Mouse (Mus musculus): ENCODE measurements around the gene Emilin1. TPM values are rescaled to one million over a fixed set of nuclear protein-coding genes. Genes with fewer than 3 reads are reported as not detected.

Gene Emilin1
- polyA plus RNA-seq, 1 experiment from 2014 or later: 245 TPM

GRCm38 (mm10) chr5:30957891-30958290 lies 44.7 kb downstream of the Emilin1 start:
- peak overlapping the region; percentile 10; the same call in 1 of the 2 replicates for H3K4me3 ChIP-seq (replicated peaks; ENCODE audit: low read length)
- H3K36me3 ChIP-seq (ENCODE audit: control insufficient read depth, insufficient read depth, low read length): peaks cover 22% of the 10 kb centered on the region; the same call in 1 of the 2 replicates
- no peak overlapping the region for H3K27ac ChIP-seq (ENCODE audit: low read length)
- no peaks in the 10 kb centered on the region for H3K9me3 ChIP-seq (replicated peaks; ENCODE audit: control insufficient read depth, low read length)
- peak overlapping the region; percentile 84 for H3K4me2 ChIP-seq (ENCODE audit: low read depth, low read length)
- H3K4me1 ChIP-seq (ENCODE audit: control insufficient read depth, insufficient read depth, low read length): peaks cover 19% of the 10 kb centered on the region
- H3K9ac ChIP-seq (ENCODE audit: low read length): no peak overlapping the region; the same call in 1 of the 2 replicates
- ATAC-seq (ENCODE audit: insufficient read depth, low FRiP score): no peak
- no peaks in the 10 kb centered on the region for H3K27me3 ChIP-seq (ENCODE audit: control insufficient read depth, insufficient read depth, low read length)
- WGBS: 93% methylated on average over 6 of the region's 6 CpGs

- ATAC-seq (ENCODE audit: insufficient read depth, low FRiP score): peak; percentile 4; the same call in 1 of the 2 replicates
- no peaks in the 10 kb centered on the region for H3K9me3 ChIP-seq (replicated peaks; ENCODE audit: control insufficient read depth, low read length)
- H3K4me1 ChIP-seq (ENCODE audit: control insufficient read depth, insufficient read depth, low read length): peaks cover 19% of the 10 kb centered on the region
- peak overlapping the region; percentile 91 for H3K27ac ChIP-seq (ENCODE audit: low read length)
- H3K36me3 ChIP-seq (ENCODE audit: control insufficient read depth, insufficient read depth, low read length): peaks cover 16% of the 10 kb centered on the region; the same call in 1 of the 2 replicates
- H3K4me2 ChIP-seq (ENCODE audit: low read depth, low read length): peak overlapping the region; percentile 84
- no peaks in the 10 kb centered on the region for H3K27me3 ChIP-seq (ENCODE audit: control insufficient read depth, insufficient read depth, low read length)
- H3K4me3 ChIP-seq (replicated peaks; ENCODE audit: low read length): peak overlapping the region; percentile 77
- H3K9ac ChIP-seq (ENCODE audit: low read length): peak overlapping the region; percentile 93
- WGBS: 23% methylated on average over 19 of the region's 19 CpGs
Observed at GRCm38 (mm10) chr5:30959198-30959854, 46.1 kb downstream of the Emilin1 start.

- Histone ChIP-seq H3K27me3 (ENCODE audit: control insufficient read depth, insufficient read depth, low read length) (no peaks in the 10 kb centered on the region), H3K4me3 (replicated peaks; ENCODE audit: low read length) (peak within 1 kb of the TSS; percentile 77), H3K4me2 (ENCODE audit: low read depth, low read length) (peak within 1 kb of the TSS; percentile 84), H3K9me3 (replicated peaks; ENCODE audit: control insufficient read depth, low read length) (no peaks in the 10 kb centered on the region), H3K4me1 (ENCODE audit: control insufficient read depth, insufficient read depth, low read length) (peaks cover 19% of the 10 kb centered on the region), H3K9ac (ENCODE audit: low read length) (peak within 1 kb of the TSS; percentile 93), H3K27ac (ENCODE audit: low read length) (peak within 1 kb of the TSS; percentile 91), H3K36me3 (ENCODE audit: control insufficient read depth, insufficient read depth, low read length) (peaks cover 10% of the 10 kb centered on the region; the same call in 1 of the 2 replicates)
- under 1% methylated on average over 56 of the region's 56 CpGs for WGBS
- ATAC-seq (ENCODE audit: insufficient read depth, low FRiP score): peak; percentile 98
Observed at GRCm38 (mm10) chr5:30959966-30960501, 46.8 kb downstream of the Emilin1 start, which contains the start of gene Preb. Gene Preb, minus strand, starts transcription at chr5:30960361.

- Histone ChIP-seq H3K4me3 (replicated peaks; ENCODE audit: low read length) (peak overlapping the region; percentile 77), H3K36me3 (ENCODE audit: control insufficient read depth, insufficient read depth, low read length) (peaks cover 10% of the 10 kb centered on the region; the same call in 1 of the 2 replicates), H3K4me1 (ENCODE audit: control insufficient read depth, insufficient read depth, low read length) (peaks cover 19% of the 10 kb centered on the region), H3K27ac (ENCODE audit: low read length) (peak overlapping the region; percentile 66; the same call in 1 of the 2 replicates), H3K27me3 (ENCODE audit: control insufficient read depth, insufficient read depth, low read length) (no peaks in the 10 kb centered on the region), H3K9me3 (replicated peaks; ENCODE audit: control insufficient read depth, low read length) (no peaks in the 10 kb centered on the region), H3K9ac (ENCODE audit: low read length) (peak overlapping the region; percentile 93; the same call in 1 of the 2 replicates), H3K4me2 (ENCODE audit: low read depth, low read length) (peak overlapping the region; percentile 61)
- WGBS: 84% methylated on average over 2 of the region's 2 CpGs
- ATAC-seq (ENCODE audit: insufficient read depth, low FRiP score): no peak
Observed at GRCm38 (mm10) chr5:30960814-30961213, 47.6 kb downstream of the Emilin1 start.

- no peak overlapping the region for H3K9ac ChIP-seq (ENCODE audit: low read length)
- H3K9me3 ChIP-seq (replicated peaks; ENCODE audit: control insufficient read depth, low read length): no peaks in the 10 kb centered on the region
- ATAC-seq (ENCODE audit: insufficient read depth, low FRiP score): no peak
- H3K4me1 ChIP-seq (ENCODE audit: control insufficient read depth, insufficient read depth, low read length): peaks cover 19% of the 10 kb centered on the region
- H3K4me3 ChIP-seq (replicated peaks; ENCODE audit: low read length): no peak overlapping the region
- peaks cover 10% of the 10 kb centered on the region; the same call in 1 of the 2 replicates for H3K36me3 ChIP-seq (ENCODE audit: control insufficient read depth, insufficient read depth, low read length)
- WGBS: 65% methylated on average over 10 of the region's 10 CpGs
- H3K27me3 ChIP-seq (ENCODE audit: control insufficient read depth, insufficient read depth, low read length): no peaks in the 10 kb centered on the region
- H3K4me2 ChIP-seq (ENCODE audit: low read depth, low read length): no peak overlapping the region
- H3K27ac ChIP-seq (ENCODE audit: low read length): no peak overlapping the region
Observed at GRCm38 (mm10) chr5:30961545-30962505, 48.6 kb downstream of the Emilin1 start.

- no peaks in the 10 kb centered on the region for H3K27me3 ChIP-seq (ENCODE audit: control insufficient read depth, insufficient read depth, low read length)
- no peak for ATAC-seq (ENCODE audit: insufficient read depth, low FRiP score)
- 79% methylated on average over 3 of the region's 3 CpGs for WGBS
Observed at GRCm38 (mm10) chr5:30963916-30964315, 50.7 kb downstream of the Emilin1 start.

GRCm38 (mm10) chr5:30966189-30966588 lies 53.0 kb downstream of the Emilin1 start:
- WGBS: 79% methylated on average over 4 of the region's 4 CpGs
- H3K4me3 ChIP-seq (replicated peaks; ENCODE audit: low read length): no peak overlapping the region
- H3K4me2 ChIP-seq (ENCODE audit: low read depth, low read length): no peak overlapping the region
- no peaks in the 10 kb centered on the region for H3K4me1 ChIP-seq (ENCODE audit: control insufficient read depth, insufficient read depth, low read length)
- no peaks in the 10 kb centered on the region for H3K9me3 ChIP-seq (replicated peaks; ENCODE audit: control insufficient read depth, low read length)
- ATAC-seq (ENCODE audit: insufficient read depth, low FRiP score): no peak
- no peak overlapping the region for H3K27ac ChIP-seq (ENCODE audit: low read length)
- H3K27me3 ChIP-seq (ENCODE audit: control insufficient read depth, insufficient read depth, low read length): no peaks in the 10 kb centered on the region
- no peaks in the 10 kb centered on the region for H3K36me3 ChIP-seq (ENCODE audit: control insufficient read depth, insufficient read depth, low read length)
- H3K9ac ChIP-seq (ENCODE audit: low read length): no peak overlapping the region

More at GRCm38 (mm10) chr5:30963916-30964315, 50.7 kb downstream of the Emilin1 start:
- Histone ChIP-seq H3K27ac (ENCODE audit: low read length) (no peak overlapping the region), H3K4me1 (ENCODE audit: control insufficient read depth, insufficient read depth, low read length) (peaks cover 4% of the 10 kb centered on the region), H3K36me3 (ENCODE audit: control insufficient read depth, insufficient read depth, low read length) (no peaks in the 10 kb centered on the region), H3K9ac (ENCODE audit: low read length) (no peak overlapping the region), H3K4me3 (replicated peaks; ENCODE audit: low read length) (no peak overlapping the region), H3K9me3 (replicated peaks; ENCODE audit: control insufficient read depth, low read length) (no peaks in the 10 kb centered on the region), H3K4me2 (ENCODE audit: low read depth, low read length) (no peak overlapping the region)

GRCm38 (mm10) chr5:30968416-30968815 lies 55.2 kb downstream of the Emilin1 start, which contains the start of gene Tcf23:
Gene Tcf23, plus strand, starts transcription at chr5:30968662.
- no peak within 1 kb of the TSS for H3K4me2 ChIP-seq (ENCODE audit: low read depth, low read length)
- H3K4me1 ChIP-seq (ENCODE audit: control insufficient read depth, insufficient read depth, low read length): no peaks in the 10 kb centered on the region
- no peaks in the 10 kb centered on the region for H3K27me3 ChIP-seq (ENCODE audit: control insufficient read depth, insufficient read depth, low read length)
- H3K27ac ChIP-seq (ENCODE audit: low read length): no peak within 1 kb of the TSS
- 59% methylated on average over 8 of the region's 8 CpGs for WGBS
- H3K4me3 ChIP-seq (replicated peaks; ENCODE audit: low read length): no peak within 1 kb of the TSS
- peak; percentile 58 for ATAC-seq (ENCODE audit: insufficient read depth, low FRiP score)
- no peaks in the 10 kb centered on the region for H3K9me3 ChIP-seq (replicated peaks; ENCODE audit: control insufficient read depth, low read length)
- no peaks in the 10 kb centered on the region for H3K36me3 ChIP-seq (ENCODE audit: control insufficient read depth, insufficient read depth, low read length)
- H3K9ac ChIP-seq (ENCODE audit: low read length): no peak within 1 kb of the TSS
